Comparison of ENCODE assay signal across 24 mouse cellular contexts in the genomic region with DNA sequence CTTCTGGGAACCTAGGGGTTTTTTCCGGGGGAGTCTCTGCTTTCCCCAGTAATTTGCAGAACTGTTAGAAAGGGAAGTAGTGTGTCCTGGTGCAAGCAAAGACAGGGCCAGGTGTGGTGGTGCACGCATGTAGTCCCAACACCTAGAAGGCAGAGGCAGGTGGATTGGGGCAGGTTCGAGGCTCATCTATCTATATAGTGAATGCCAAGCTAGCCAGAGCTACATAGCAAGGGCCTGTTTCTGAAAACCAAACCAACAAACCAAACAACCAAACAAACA. TPM values are rescaled to one million over a fixed set of nuclear protein-coding genes. Genes with fewer than 3 reads are reported as not detected.
A peak's percentile ranks its signal among the peaks of the same experiment; 100 is the strongest.
DNase-seq lines count a peak whose midpoint lies in the region; ATAC-seq and TF ChIP-seq lines count a peak whose summit lies in the region.
"Had no signal": no experiment of that assay in that cellular context is flagged by ENCODE, and none has a peak within 500 bp of the region (broad histone marks: within the 10 kb centered on the region; RNA-seq: fewer than 3 reads in every experiment).

No protein-coding gene starts in this region.

- no peak for ATAC-seq in forebrain, embryonic 13.5 days
- ATAC-seq in kidney, embryonic 15.5 days (replicated peaks; ENCODE audit: low FRiP score): no peak
- ATAC-seq: CD4-positive, CD25-positive, alpha-beta regulatory T cell, adult 4 months; forebrain, embryonic 15.5 days; forebrain, postnatal 0 days had no signal

- dilution Hi-C loops in CH12.LX (cut with MboI; ENCODE audit: extremely low pct_ligation_motif_present, extremely low pct_unique_long_range_greater_than_20kb, low sequenced_read_pairs): no loop called here

- H3K79me2 ChIP-seq in CH12.LX (replicated peaks; ENCODE audit: control insufficient read depth, extremely low read depth, insufficient read depth, poor library complexity, severe bottlenecking): peaks cover 62% of the 10 kb centered on the region

- TF ChIP-seq EP300 in CH12.LX (IDR thresholded peaks at IDR 0.05; ENCODE audit: low read length): peak; percentile 52

- in situ Hi-C loops in CH12.LX (cut with MboI; ENCODE audit: low pct_ligation_motif_present, low pct_unique_long_range_greater_than_20kb, low sequenced_read_pairs): no loop called here

- peak overlapping the region; percentile 72 for H3K4me2 ChIP-seq in CH12.LX (ENCODE audit: insufficient read depth, low read depth, poor library complexity, severe bottlenecking)
- no peak overlapping the region for H3K4me2 ChIP-seq in forebrain, embryonic 13.5 days
- no peak overlapping the region for H3K4me2 ChIP-seq in kidney, embryonic 15.5 days
- H3K4me2 ChIP-seq: embryonic facial prominence, embryonic 13.5 days; embryonic facial prominence, embryonic 15.5 days; forebrain, embryonic 12.5 days; forebrain, embryonic 15.5 days had no signal

- 93% methylated on average over 3 of the region's 3 CpGs for WGBS in forebrain, embryonic 13.5 days
- WGBS in kidney, embryonic 15.5 days: 93% methylated on average over 3 of the region's 3 CpGs

- peak; percentile 82 for DNase-seq in heart, adult 11 months
- no peak for DNase-seq in heart, postnatal 10 days
- peak; percentile 81 for DNase-seq in A20 (ENCODE audit: low read depth, low spot score)
- DNase-seq in CH12.LX (ENCODE audit: extremely low read depth): no peak
- no peak for DNase-seq in right cerebral cortex, adult 2 months (ENCODE audit: low spot score in 2 of 2)
- DNase-seq: adrenal gland, adult 2 months; adrenal gland, postnatal 10 days; adrenal gland, postnatal 25 days; B cell, adult 2 months; embryo, embryonic 11 days; forebrain, postnatal 0 days had no signal

- H3K36me3 ChIP-seq in CH12.LX (replicated peaks in 1 of 2; ENCODE audit: control insufficient read depth in 1 of 2, insufficient read depth in 1 of 2, low read length in 1 of 2): peaks cover 19 to 35% of the 10 kb centered on the region in 2 experiments
- peaks cover 26% of the 10 kb centered on the region for H3K36me3 ChIP-seq in forebrain, embryonic 13.5 days (ENCODE audit: poor library complexity, severe bottlenecking)
- peaks cover 65% of the 10 kb centered on the region for H3K36me3 ChIP-seq in kidney, embryonic 15.5 days
- H3K36me3 ChIP-seq: forebrain, embryonic 15.5 days had no signal

- H3K9ac ChIP-seq in CH12.LX (ENCODE audit: insufficient read depth, low read depth): peak overlapping the region; percentile 79
- no peak overlapping the region for H3K9ac ChIP-seq in forebrain, embryonic 13.5 days
- no peak overlapping the region for H3K9ac ChIP-seq in kidney, embryonic 15.5 days
- H3K9ac ChIP-seq: embryonic facial prominence, embryonic 13.5 days; embryonic facial prominence, embryonic 15.5 days; forebrain, embryonic 12.5 days; forebrain, embryonic 15.5 days; forebrain, postnatal 0 days had no signal

- no peaks in the 10 kb centered on the region for H3K9me3 ChIP-seq in CH12.LX (replicated peaks; ENCODE audit: low read length)
- H3K9me3 ChIP-seq in forebrain, embryonic 13.5 days (replicated peaks): no peaks in the 10 kb centered on the region
- no peaks in the 10 kb centered on the region for H3K9me3 ChIP-seq in kidney, embryonic 15.5 days (replicated peaks)
- H3K9me3 ChIP-seq: embryonic facial prominence, embryonic 13.5 days; embryonic facial prominence, embryonic 15.5 days; forebrain, embryonic 10.5 days; forebrain, embryonic 12.5 days; forebrain, embryonic 15.5 days had no signal

- no peaks in the 10 kb centered on the region for H3K27me3 ChIP-seq in CH12.LX (replicated peaks)
- no peaks in the 10 kb centered on the region for H3K27me3 ChIP-seq in forebrain, embryonic 13.5 days
- no peaks in the 10 kb centered on the region for H3K27me3 ChIP-seq in kidney, embryonic 15.5 days
- H3K27me3 ChIP-seq: embryonic facial prominence, embryonic 13.5 days; embryonic facial prominence, embryonic 15.5 days; forebrain, embryonic 12.5 days; forebrain, embryonic 15.5 days had no signal

- TF ChIP-seq CTCF in CH12.LX (conservative IDR thresholded peaks at IDR 0.05 in 1 of 2, IDR thresholded peaks at IDR 0.05 in 1 of 2; ENCODE audit: low read depth in 2 of 2, low read length in 2 of 2): no peak

- H3K27ac ChIP-seq in CH12.LX (ENCODE audit: insufficient read depth, low read depth): peak overlapping the region; percentile 76; the same call in 1 of the 2 replicates
- H3K27ac ChIP-seq in brown adipose tissue, adult 24 weeks (replicated peaks; ENCODE audit: low read depth, low read length): peak overlapping the region; percentile 96; the same call in 1 of the 2 replicates
- no peak overlapping the region for H3K27ac ChIP-seq in forebrain, embryonic 13.5 days
- H3K27ac ChIP-seq in kidney, embryonic 15.5 days: no peak overlapping the region
- H3K27ac ChIP-seq: embryonic facial prominence, embryonic 13.5 days; embryonic facial prominence, embryonic 15.5 days; forebrain, embryonic 10.5 days; forebrain, embryonic 12.5 days; forebrain, embryonic 15.5 days had no signal

- H3K4me3 ChIP-seq in CH12.LX (replicated peaks in 1 of 3; ENCODE audit: low read depth in 2 of 3, low read length in 2 of 3, poor library complexity in 1 of 3): peak overlapping the region; percentile 63 to 82 (median 71)
- H3K4me3 ChIP-seq in brown adipose tissue, adult 24 weeks (ENCODE audit: insufficient read depth, low read depth, low read length): no peak overlapping the region
- no peak overlapping the region for H3K4me3 ChIP-seq in forebrain, embryonic 13.5 days
- H3K4me3 ChIP-seq in kidney, embryonic 15.5 days (replicated peaks): no peak overlapping the region
- H3K4me3 ChIP-seq: embryonic facial prominence, embryonic 13.5 days; embryonic facial prominence, embryonic 15.5 days; erythroblast, embryonic 14.5 days; forebrain, embryonic 10.5 days; forebrain, embryonic 12.5 days; forebrain, embryonic 15.5 days had no signal

- no peak for TF ChIP-seq RAD21 in CH12.LX (IDR thresholded peaks at IDR 0.05; ENCODE audit: low read depth, low read length)

- intact Hi-C loops in heart, postnatal 10 days (cut with DNase I): no loop called here

- H3K4me1 ChIP-seq in CH12.LX (ENCODE audit: control insufficient read depth in 1 of 2, insufficient read depth in 2 of 2): peaks cover 9 to 39% of the 10 kb centered on the region in 2 experiments; a peak in 3 of 4 replicates
- peaks cover 27% of the 10 kb centered on the region for H3K4me1 ChIP-seq in brown adipose tissue, adult 24 weeks (ENCODE audit: control insufficient read depth, insufficient read depth, insufficient read length, low read length)
- no peaks in the 10 kb centered on the region for H3K4me1 ChIP-seq in forebrain, embryonic 13.5 days
- H3K4me1 ChIP-seq in kidney, embryonic 15.5 days: peaks cover 12% of the 10 kb centered on the region

- TF ChIP-seq POLR2A in CH12.LX (IDR thresholded peaks at IDR 0.05; ENCODE audit: low read depth, low read length): peak; percentile 16; the same call in 1 of the 2 replicates

TF ChIP-seq in CH12.LX, 34 proteins besides CTCF, POLR2A, EP300 and RAD21 (continues in another document):
- TF ChIP-seq SIN3A (IDR thresholded peaks at IDR 0.05; ENCODE audit: low read length) (peak; percentile 34; the same call in 1 of the 2 replicates), MXI1 (IDR thresholded peaks at IDR 0.05; ENCODE audit: low read depth, low read length) (peak; percentile 24; the same call in 1 of the 2 replicates), KAT2A (IDR thresholded peaks at IDR 0.05; ENCODE audit: insufficient replicate concordance, low read length) (no peak), ZMIZ1 (IDR thresholded peaks at IDR 0.05; ENCODE audit: low read depth, low read length) (no peak), ZC3H11A (IDR thresholded peaks at IDR 0.05; ENCODE audit: low read depth, low read length) (no peak), GABPA (IDR thresholded peaks at IDR 0.05; ENCODE audit: insufficient replicate concordance, low read depth, low read length) (no peak), E2F4 (IDR thresholded peaks at IDR 0.05; ENCODE audit: insufficient replicate concordance, low read depth, low read length) (no peak), JUN (IDR thresholded peaks at IDR 0.05; ENCODE audit: insufficient read depth, low read depth, low read length) (no peak), ZKSCAN1 (IDR thresholded peaks at IDR 0.05; ENCODE audit: borderline replicate concordance, low read depth, low read length) (no peak), MYC (IDR thresholded peaks at IDR 0.05; ENCODE audit: low read depth, low read length) (peak; percentile 37; the same call in 1 of the 2 replicates), NELFE (IDR thresholded peaks at IDR 0.05; ENCODE audit: low read depth, low read length) (0 out of 2 replicates have a peak, but pooled peaks have one; percentile 7), TBP (conservative IDR thresholded peaks at IDR 0.05; ENCODE audit: low read depth, low read length) (no peak), ZNF384 (IDR thresholded peaks at IDR 0.05; ENCODE audit: low read depth, low read length) (no peak), MAZ (IDR thresholded peaks at IDR 0.05; ENCODE audit: low read depth, low read length) (peak; percentile 29; the same call in 1 of the 2 replicates), ELF1 (IDR thresholded peaks at IDR 0.05; ENCODE audit: low read depth, low read length) (no peak), MAX (IDR thresholded peaks at IDR 0.05; ENCODE audit: low read length) (peak; percentile 17; the same call in 1 of the 2 replicates), MEF2A (IDR thresholded peaks at IDR 0.05; ENCODE audit: borderline replicate concordance, low read depth, low read length) (0 out of 2 replicates have a peak, but pooled peaks have one; percentile 3), TCF12 (IDR thresholded peaks at IDR 0.05; ENCODE audit: low read depth, low read length) (peak; percentile 58; the same call in 1 of the 2 replicates)

RNA-seq across cellular contexts. Expression of a gene that starts 17.2 kb away (rescaled TPM):
- 10 to 100 TPM; 65.7 to 68.1 TPM for total RNA-seq in heart, postnatal 10 days (2021)
- total RNA-seq in CH12.LX (2012; rRNA removed): 46.8 and 49.2 TPM in 2 replicates
- total RNA-seq in CH12.LX (2014; rRNA removed): 81.1 and 82.0 TPM in 2 replicates
- polyA plus RNA-seq in CH12.LX (2012; ENCODE audit: insufficient read length, low read depth): 28.3 and 35.7 TPM in 2 replicates
- polyA plus RNA-seq in brown adipose tissue, adult 24 weeks (2012; ENCODE audit: insufficient read depth, insufficient read length, missing spikeins): 43.9 and 53.5 TPM in 2 replicates
- 17.1 and 22.8 TPM in 2 replicates for polyA plus RNA-seq in forebrain, embryonic 13.5 days (2015; fragmentation: Nextera tagmentation; extraction: Ambion mirVana)
- 45.2 and 48.1 TPM in 2 replicates for polyA plus RNA-seq in kidney, embryonic 15.5 days (2015; fragmentation: Nextera tagmentation; extraction: Ambion mirVana)

RNA-seq across cellular contexts. Expression of a gene that starts 32.7 kb away (rescaled TPM):
- under 1 TPM in 1 of 2 experiments, not detected in 1; 0.60 TPM for total RNA-seq in heart, postnatal 10 days (2021)
- total RNA-seq in CH12.LX (2012; rRNA removed): not detected in 2 replicates
- total RNA-seq in CH12.LX (2014; rRNA removed): not detected in 2 replicates
- polyA plus RNA-seq in CH12.LX (2012; ENCODE audit: insufficient read length, low read depth): 0.22 and 0.33 TPM in 2 replicates
- polyA plus RNA-seq in brown adipose tissue, adult 24 weeks (2012; ENCODE audit: insufficient read depth, insufficient read length, missing spikeins): 8.6 and 11.0 TPM in 2 replicates
- not detected in 2 replicates for polyA plus RNA-seq in forebrain, embryonic 13.5 days (2015; fragmentation: Nextera tagmentation; extraction: Ambion mirVana)
- polyA plus RNA-seq in kidney, embryonic 15.5 days (2015; fragmentation: Nextera tagmentation; extraction: Ambion mirVana): not detected in 2 replicates
- total RNA-seq: common myeloid progenitor, adult 5-6 weeks; forebrain, postnatal 0 days; MEL had no signal
- polyA plus RNA-seq: adrenal gland, adult 2 months; embryonic facial prominence, embryonic 11.5 days; embryonic facial prominence, embryonic 13.5 days; erythroblast, embryonic 14.5 days; forebrain, embryonic 10.5 days; forebrain, embryonic 12.5 days; forebrain, embryonic 15.5 days had no signal

Comparison
In these comparisons a context has a peak if more than half of its experiments do, and no peak if none do; other contexts are left out.
1. DNase-seq: peak in heart, adult 11 months (single experiment) and A20 (single experiment); none in heart, postnatal 10 days (0 of 2), CH12.LX (single experiment) and right cerebral cortex, adult 2 months (0 of 2).
2. H3K27ac ChIP-seq: peak in CH12.LX (single experiment) and brown adipose tissue, adult 24 weeks (single experiment); none in forebrain, embryonic 13.5 days (single experiment) and kidney, embryonic 15.5 days (single experiment).
3. H3K4me3 ChIP-seq: peak in CH12.LX (3 of 3); none in brown adipose tissue, adult 24 weeks (single experiment), forebrain, embryonic 13.5 days (single experiment) and kidney, embryonic 15.5 days (single experiment).